7 mouse cellular contexts compared by ENCODE assay signal in genomic region chr11:6444077-6444853, GRCm38 (mm10). TPM values are rescaled to one million over a fixed set of nuclear protein-coding genes. Genes with fewer than 3 reads are reported as not detected.
DNase-seq lines count a peak whose midpoint lies in the region; ATAC-seq lines count a peak whose summit lies in the region.

TSS of gene H2afv (minus strand) at chr11:6444443.

- no peaks in the 10 kb centered on the region for H3K9me3 ChIP-seq in embryonic facial prominence, embryonic 12.5 days
- no peaks in the 10 kb centered on the region for H3K9me3 ChIP-seq in limb, embryonic 11.5 days (ENCODE audit: control insufficient read depth, low read length)
- no peaks in the 10 kb centered on the region for H3K9me3 ChIP-seq in midbrain, embryonic 14.5 days (ENCODE audit: control insufficient read depth, low read length)

- peak; percentile 98 for ATAC-seq in embryonic facial prominence, embryonic 12.5 days (ENCODE audit: insufficient number of reproducible peaks, insufficient read depth, low FRiP score, low TSS enrichment)
- peak; percentile 100 for ATAC-seq in limb, embryonic 11.5 days (ENCODE audit: insufficient number of reproducible peaks, low FRiP score, low TSS enrichment, low read depth)
- peak; percentile 99 for ATAC-seq in midbrain, embryonic 14.5 days (ENCODE audit: low FRiP score, low TSS enrichment)

- H3K4me1 ChIP-seq in embryonic facial prominence, embryonic 12.5 days, result peaks cover 5% of the 10 kb centered on the region; the same call in 1 of the 2 replicates
- H3K4me1 ChIP-seq in limb, embryonic 11.5 days (ENCODE audit: control insufficient read depth, insufficient read depth, low read length), result no peaks in the 10 kb centered on the region
- H3K4me1 ChIP-seq in midbrain, embryonic 14.5 days (ENCODE audit: control insufficient read depth, insufficient read depth, low read length), result peaks cover 8% of the 10 kb centered on the region

- no peaks in the 10 kb centered on the region; the same call in none of the 2 replicates for H3K36me3 ChIP-seq in embryonic facial prominence, embryonic 12.5 days
- H3K36me3 ChIP-seq in limb, embryonic 11.5 days (ENCODE audit: control insufficient read depth, insufficient read depth, low read length), result no peaks in the 10 kb centered on the region
- H3K36me3 ChIP-seq in midbrain, embryonic 14.5 days (ENCODE audit: control insufficient read depth, insufficient read depth, low read length), result no peaks in the 10 kb centered on the region

- peak within 1 kb of the TSS; percentile 90 for H3K9ac ChIP-seq in embryonic facial prominence, embryonic 12.5 days
- H3K9ac ChIP-seq in limb, embryonic 11.5 days (ENCODE audit: low read length), result peak within 1 kb of the TSS; percentile 77
- H3K9ac ChIP-seq in midbrain, embryonic 14.5 days (replicated peaks; ENCODE audit: low read length), result peak within 1 kb of the TSS; percentile 79

- under 1% methylated on average over 56 of the region's 80 CpGs for WGBS in embryonic facial prominence, embryonic 12.5 days
- WGBS in limb, embryonic 11.5 days, result under 1% methylated on average over 58 of the region's 80 CpGs
- WGBS in midbrain, embryonic 14.5 days, result under 1% methylated on average over 80 of the region's 80 CpGs

- peak within 1 kb of the TSS; percentile 73 for H3K4me2 ChIP-seq in embryonic facial prominence, embryonic 12.5 days (replicated peaks)
- peak within 1 kb of the TSS; percentile 69 for H3K4me2 ChIP-seq in limb, embryonic 11.5 days (ENCODE audit: low read depth, severe bottlenecking)
- H3K4me2 ChIP-seq in midbrain, embryonic 14.5 days (ENCODE audit: low read length), result peak within 1 kb of the TSS; percentile 71

- peak within 1 kb of the TSS; percentile 96 for H3K27ac ChIP-seq in embryonic facial prominence, embryonic 12.5 days
- H3K27ac ChIP-seq in limb, embryonic 11.5 days (replicated peaks; ENCODE audit: low read depth, low read length), result peak within 1 kb of the TSS; percentile 85
- peak within 1 kb of the TSS; percentile 94 for H3K27ac ChIP-seq in midbrain, embryonic 14.5 days (replicated peaks; ENCODE audit: low read depth, low read length)

- H3K4me3 ChIP-seq in embryonic facial prominence, embryonic 12.5 days, result peak within 1 kb of the TSS; percentile 72
- H3K4me3 ChIP-seq in limb, embryonic 11.5 days (ENCODE audit: low read depth, low read length), result peak within 1 kb of the TSS; percentile 66
- peak within 1 kb of the TSS; percentile 82 for H3K4me3 ChIP-seq in midbrain, embryonic 14.5 days (replicated peaks; ENCODE audit: low read depth, low read length)

- H3K27me3 ChIP-seq in embryonic facial prominence, embryonic 12.5 days, result no peaks in the 10 kb centered on the region
- no peaks in the 10 kb centered on the region for H3K27me3 ChIP-seq in limb, embryonic 11.5 days (ENCODE audit: control insufficient read depth, insufficient read depth, low read length)
- H3K27me3 ChIP-seq in midbrain, embryonic 14.5 days (ENCODE audit: control insufficient read depth, insufficient read depth, low read length), result no peaks in the 10 kb centered on the region

- peak; percentile 99 for DNase-seq in adrenal gland, postnatal 25 days
- DNase-seq in heart, adult 11 months, result peak; percentile 100
- DNase-seq in kidney, adult 18-20 months, result peak; percentile 99
- peak; percentile 99 for DNase-seq in limb, embryonic 11.5 days (ENCODE audit: low spot score)
- DNase-seq in midbrain, embryonic 14.5 days, result peak; percentile 100
- peak; percentile 97 to 98 for DNase-seq in spleen, adult 18-20 months

RNA-seq across cellular contexts. Expression of gene H2afv, which starts in this region (rescaled TPM):
- total RNA-seq in adrenal gland, postnatal 25 days (2021), result 75.0 and 84.5 TPM in 2 replicates
- 693 and 728 TPM in 2 replicates for polyA plus RNA-seq in embryonic facial prominence, embryonic 12.5 days (2016; fragmentation: Nextera tagmentation; extraction: Ambion mirVana)
- polyA plus RNA-seq in limb, embryonic 11.5 days (2014; fragmentation: Nextera tagmentation; extraction: Ambion mirVana), result 866 and 905 TPM in 2 replicates
- 341 and 379 TPM in 2 replicates for polyA plus RNA-seq in midbrain, embryonic 14.5 days (2014; fragmentation: Nextera tagmentation; extraction: Ambion mirVana)

Comparison
In these comparisons a context has a peak if more than half of its experiments do, and no peak if none do; other contexts are left out.
1. Peak in every context shown above with its lines: DNase-seq, ATAC-seq, H3K4me3 ChIP-seq and H3K27ac ChIP-seq.